Mouse (Mus musculus) cortical plate, adult 2 months (tissue): ENCODE results near the gene Rapgef5. TPM values are rescaled to one million over a fixed set of nuclear protein-coding genes. Genes with fewer than 3 reads are reported as not detected.

Source experiments
- H3K27ac ChIP-seq: fragments of 200-500 bp; 2 replicates; pipeline ENCODE4 v1.5.1; 2012; ENCODE audit warnings: low read length, control low read depth, inconsistent platforms; ENCODE audit not compliant: insufficient read depth
- H3K4me1 ChIP-seq: fragments of 200-500 bp; 2 replicates; pipeline ENCODE4 v1.6.1; 2011; ENCODE audit warnings: low read length; ENCODE audit not compliant: control insufficient read depth, insufficient read depth
- H3K4me3 ChIP-seq: fragments of 200-500 bp; 2 replicates; pipeline ENCODE4 v1.5.1; 2011; ENCODE audit warnings: mild to moderate bottlenecking, low read length, control low read depth; ENCODE audit not compliant: insufficient read depth
- CTCF ChIP-seq: fragments of 200-500 bp; IDR thresholded peaks from 2 replicates; pipeline ENCODE4 v1.5.1; 2011; ENCODE audit warnings: mild to moderate bottlenecking, control low read depth, low read length; ENCODE audit not compliant: insufficient read depth; ENCODE audit errors: extremely low read depth
- POLR2A ChIP-seq: fragments of 200-500 bp; IDR thresholded peaks from 2 replicates; pipeline ENCODE4 v1.6.1; 2011; ENCODE audit warnings: mild to moderate bottlenecking, low read length, control low read depth; ENCODE audit not compliant: insufficient read depth; ENCODE audit errors: extremely low read depth
- polyA plus RNA-seq: library from polyadenylated mRNA; depleted of rRNA; stranded (reverse); fragments of >200 nt; gene quantifications from 2 replicates; pipeline ENCODE4 v1.2.3, GENCODE M21; 2012

The Rapgef5 gene
- polyA plus RNA-seq, 1 experiment = 61.7 TPM

GRCm38 (mm10) chr12:117592583-117592982, 76.3 kb downstream of the Rapgef5 start:
- no peak for TF ChIP-seq POLR2A
- no peak for TF ChIP-seq CTCF
- Histone ChIP-seq H3K27ac (no peak overlapping the region), H3K4me1 (no peaks in the 10 kb centered on the region), H3K4me3 (no peak overlapping the region)

- TF ChIP-seq CTCF (no peak), POLR2A (no peak)
- Histone ChIP-seq H3K4me3 (no peak overlapping the region), H3K4me1 (no peaks in the 10 kb centered on the region), H3K27ac (no peak overlapping the region)
These were observed 78.9 kb downstream of the Rapgef5 start for GRCm38 (mm10) chr12:117595179-117595578.

- no peak for TF ChIP-seq CTCF
- no peak for TF ChIP-seq POLR2A
- no peak overlapping the region for H3K27ac ChIP-seq
These were observed 81.9 kb downstream of the Rapgef5 start for GRCm38 (mm10) chr12:117598190-117598589.

GRCm38 (mm10) chr12:117605966-117606365, 89.7 kb downstream of the Rapgef5 start:
- TF ChIP-seq POLR2A (no peak), CTCF (no peak)
- H3K27ac ChIP-seq = no peak overlapping the region
- H3K4me1 ChIP-seq = no peaks in the 10 kb centered on the region
- no peak overlapping the region for H3K4me3 ChIP-seq

More at GRCm38 (mm10) chr12:117598190-117598589, 81.9 kb downstream of the Rapgef5 start:
- Histone ChIP-seq H3K4me1 (no peaks in the 10 kb centered on the region), H3K4me3 (no peak overlapping the region)

- TF ChIP-seq POLR2A = no peak
- TF ChIP-seq CTCF = no peak
- H3K27ac ChIP-seq = no peak overlapping the region
- H3K4me3 ChIP-seq = no peak overlapping the region
- H3K4me1 ChIP-seq = no peaks in the 10 kb centered on the region
These were observed 96.4 kb downstream of the Rapgef5 start for GRCm38 (mm10) chr12:117612715-117613114.

- H3K27ac ChIP-seq = no peak overlapping the region
- no peak overlapping the region for H3K4me3 ChIP-seq
- no peak for TF ChIP-seq POLR2A
- no peak for TF ChIP-seq CTCF
- no peaks in the 10 kb centered on the region; the same call in 1 of the 2 replicates for H3K4me1 ChIP-seq
These were observed 103.3 kb downstream of the Rapgef5 start for GRCm38 (mm10) chr12:117619523-117620023.

GRCm38 (mm10) chr12:117622972-117623371, 106.7 kb downstream of the Rapgef5 start:
- no peaks in the 10 kb centered on the region; the same call in 1 of the 2 replicates for H3K4me1 ChIP-seq
- no peak overlapping the region for H3K27ac ChIP-seq
- no peak overlapping the region for H3K4me3 ChIP-seq
- TF ChIP-seq CTCF (no peak), POLR2A (no peak)

GRCm38 (mm10) chr12:117627311-117627710, 111.0 kb downstream of the Rapgef5 start:
- Histone ChIP-seq H3K4me3 (no peak overlapping the region), H3K27ac (no peak overlapping the region), H3K4me1 (peaks cover 6% of the 10 kb centered on the region)
- TF ChIP-seq CTCF (no peak), POLR2A (no peak)

GRCm38 (mm10) chr12:117628321-117629093, 112.2 kb downstream of the Rapgef5 start:
- no peak overlapping the region for H3K27ac ChIP-seq
- H3K4me1 ChIP-seq = peaks cover 6% of the 10 kb centered on the region
- H3K4me3 ChIP-seq = no peak overlapping the region
- no peak for TF ChIP-seq CTCF
- no peak for TF ChIP-seq POLR2A

GRCm38 (mm10) chr12:117632133-117632532, 115.9 kb downstream of the Rapgef5 start:
- TF ChIP-seq POLR2A = no peak
- no peak for TF ChIP-seq CTCF
- H3K27ac ChIP-seq = peak overlapping the region; percentile 70; the same call in 1 of the 2 replicates
- peaks cover 6% of the 10 kb centered on the region for H3K4me1 ChIP-seq
- no peak overlapping the region for H3K4me3 ChIP-seq
